Mouse (Mus musculus): ENCODE measurements at regions not wholly inside any gene's neighbourhood (a gene's known extent, or its start where the extent isn't known, plus 50 kb on each side); places are given as distances from the start of the nearest gene placed in this dataset.

- H3K4me1 ChIP-seq (ENCODE audit: control insufficient read depth, insufficient read depth, low read length) = no peaks in the 10 kb centered on the region
- H3K27ac ChIP-seq (replicated peaks; ENCODE audit: low read depth, low read length) = no peak overlapping the region
- no peak overlapping the region for H3K9ac ChIP-seq (replicated peaks; ENCODE audit: low read length)
- H3K4me3 ChIP-seq (replicated peaks; ENCODE audit: low read depth, low read length) = no peak overlapping the region
- ATAC-seq (ENCODE audit: low FRiP score, low TSS enrichment) = no peak
- no peak for DNase-seq
- 67% methylated on average over 3 of the region's 3 CpGs for WGBS
- H3K36me3 ChIP-seq (ENCODE audit: control insufficient read depth, insufficient read depth, low read length) = no peaks in the 10 kb centered on the region
- no peaks in the 10 kb centered on the region for H3K9me3 ChIP-seq (ENCODE audit: control insufficient read depth, low read length)
- no peak overlapping the region for H3K4me2 ChIP-seq (ENCODE audit: low read length)
- H3K27me3 ChIP-seq (ENCODE audit: control insufficient read depth, insufficient read depth, low read length) = no peaks in the 10 kb centered on the region
Observed at GRCm38 (mm10) chr14:61866532-61867268, 259.4 kb downstream of the Kcnrg start.

GRCm38 (mm10) chr14:61874206-61874605 is 266.9 kb downstream of the Kcnrg start:
- H3K4me3 ChIP-seq (replicated peaks; ENCODE audit: low read depth, low read length) = no peak overlapping the region
- no peaks in the 10 kb centered on the region for H3K27me3 ChIP-seq (ENCODE audit: control insufficient read depth, insufficient read depth, low read length)
- DNase-seq (no peak), ATAC-seq (ENCODE audit: low FRiP score, low TSS enrichment) (no peak)
- H3K9ac ChIP-seq (replicated peaks; ENCODE audit: low read length) = no peak overlapping the region
- H3K4me2 ChIP-seq (ENCODE audit: low read length) = no peak overlapping the region
- no peaks in the 10 kb centered on the region for H3K4me1 ChIP-seq (ENCODE audit: control insufficient read depth, insufficient read depth, low read length)
- no peak overlapping the region for H3K27ac ChIP-seq (replicated peaks; ENCODE audit: low read depth, low read length)
- H3K9me3 ChIP-seq (ENCODE audit: control insufficient read depth, low read length) = no peaks in the 10 kb centered on the region
- H3K36me3 ChIP-seq (ENCODE audit: control insufficient read depth, insufficient read depth, low read length) = no peaks in the 10 kb centered on the region

DNA sequence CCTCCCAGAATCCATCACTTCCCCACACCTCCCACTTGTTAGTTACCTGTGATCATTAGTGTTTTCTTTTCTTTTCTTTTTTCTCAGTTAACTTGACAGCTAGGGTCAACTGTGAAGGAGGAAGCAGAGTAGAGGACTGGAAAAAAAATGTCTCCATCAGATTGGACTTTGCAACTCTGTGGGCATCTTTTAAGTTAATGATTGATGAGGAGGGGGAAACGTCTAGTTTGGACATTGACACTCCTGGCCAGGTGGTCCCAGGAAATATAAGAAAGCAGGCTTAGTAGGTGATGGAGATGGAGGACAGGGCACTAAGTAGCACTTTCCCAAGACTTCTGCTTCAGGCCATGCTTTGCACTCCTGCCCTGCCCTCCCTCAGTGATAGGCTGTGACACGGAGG is 272.2 kb downstream of the Kcnrg start:
- H3K4me1 ChIP-seq (ENCODE audit: control insufficient read depth, insufficient read depth, low read length) = no peaks in the 10 kb centered on the region
- H3K27ac ChIP-seq (replicated peaks; ENCODE audit: low read depth, low read length) = no peak overlapping the region
- WGBS = 86% methylated on average over 2 of the region's 2 CpGs
- no peaks in the 10 kb centered on the region for H3K27me3 ChIP-seq (ENCODE audit: control insufficient read depth, insufficient read depth, low read length)
- H3K9me3 ChIP-seq (ENCODE audit: control insufficient read depth, low read length) = no peaks in the 10 kb centered on the region
- ATAC-seq (ENCODE audit: low FRiP score, low TSS enrichment) (no peak), DNase-seq (no peak)
- H3K4me2 ChIP-seq (ENCODE audit: low read length) = no peak overlapping the region
- H3K36me3 ChIP-seq (ENCODE audit: control insufficient read depth, insufficient read depth, low read length) = no peaks in the 10 kb centered on the region
- no peak overlapping the region for H3K4me3 ChIP-seq (replicated peaks; ENCODE audit: low read depth, low read length)
- no peak overlapping the region for H3K9ac ChIP-seq (replicated peaks; ENCODE audit: low read length)

- Histone ChIP-seq H3K36me3 (ENCODE audit: control insufficient read depth, insufficient read depth, low read length) (no peaks in the 10 kb centered on the region), H3K27me3 (ENCODE audit: control insufficient read depth, insufficient read depth, low read length) (no peaks in the 10 kb centered on the region), H3K27ac (replicated peaks; ENCODE audit: low read depth, low read length) (no peak overlapping the region), H3K4me2 (ENCODE audit: low read length) (no peak overlapping the region), H3K9me3 (ENCODE audit: control insufficient read depth, low read length) (no peaks in the 10 kb centered on the region), H3K9ac (replicated peaks; ENCODE audit: low read length) (no peak overlapping the region), H3K4me3 (replicated peaks; ENCODE audit: low read depth, low read length) (no peak overlapping the region), H3K4me1 (ENCODE audit: control insufficient read depth, insufficient read depth, low read length) (no peaks in the 10 kb centered on the region)
- no peak for ATAC-seq (ENCODE audit: low FRiP score, low TSS enrichment)
- 72% methylated on average over 9 of the region's 9 CpGs for WGBS
- DNase-seq = no peak
Observed at GRCm38 (mm10) chr14:61880514-61881259, 273.4 kb downstream of the Kcnrg start.

GRCm38 (mm10) chr14:61885241-61886015 is 278.2 kb downstream of the Kcnrg start:
- 90% methylated on average over 6 of the region's 6 CpGs for WGBS
- no peak for DNase-seq
- H3K4me1 ChIP-seq (ENCODE audit: control insufficient read depth, insufficient read depth, low read length) = no peaks in the 10 kb centered on the region
- H3K9me3 ChIP-seq (ENCODE audit: control insufficient read depth, low read length) = no peaks in the 10 kb centered on the region
- H3K27ac ChIP-seq (replicated peaks; ENCODE audit: low read depth, low read length) = no peak overlapping the region
- no peak for ATAC-seq (ENCODE audit: low FRiP score, low TSS enrichment)
- no peak overlapping the region for H3K9ac ChIP-seq (replicated peaks; ENCODE audit: low read length)
- no peaks in the 10 kb centered on the region for H3K27me3 ChIP-seq (ENCODE audit: control insufficient read depth, insufficient read depth, low read length)
- no peak overlapping the region for H3K4me2 ChIP-seq (ENCODE audit: low read length)
- no peaks in the 10 kb centered on the region for H3K36me3 ChIP-seq (ENCODE audit: control insufficient read depth, insufficient read depth, low read length)
- H3K4me3 ChIP-seq (replicated peaks; ENCODE audit: low read depth, low read length) = no peak overlapping the region

- Histone ChIP-seq H3K4me1 (ENCODE audit: control insufficient read depth, insufficient read depth, low read length) (no peaks in the 10 kb centered on the region), H3K36me3 (ENCODE audit: control insufficient read depth, insufficient read depth, low read length) (no peaks in the 10 kb centered on the region), H3K4me3 (replicated peaks; ENCODE audit: low read depth, low read length) (no peak overlapping the region), H3K9me3 (ENCODE audit: control insufficient read depth, low read length) (no peaks in the 10 kb centered on the region), H3K4me2 (ENCODE audit: low read length) (no peak overlapping the region), H3K27ac (replicated peaks; ENCODE audit: low read depth, low read length) (no peak overlapping the region), H3K27me3 (ENCODE audit: control insufficient read depth, insufficient read depth, low read length) (no peaks in the 10 kb centered on the region), H3K9ac (replicated peaks; ENCODE audit: low read length) (no peak overlapping the region)
- DNase-seq = no peak
- ATAC-seq (ENCODE audit: low FRiP score, low TSS enrichment) = no peak
- 89% methylated on average over 8 of the region's 8 CpGs for WGBS
Observed at GRCm38 (mm10) chr14:61889626-61890025, 282.4 kb downstream of the Kcnrg start.

DNA sequence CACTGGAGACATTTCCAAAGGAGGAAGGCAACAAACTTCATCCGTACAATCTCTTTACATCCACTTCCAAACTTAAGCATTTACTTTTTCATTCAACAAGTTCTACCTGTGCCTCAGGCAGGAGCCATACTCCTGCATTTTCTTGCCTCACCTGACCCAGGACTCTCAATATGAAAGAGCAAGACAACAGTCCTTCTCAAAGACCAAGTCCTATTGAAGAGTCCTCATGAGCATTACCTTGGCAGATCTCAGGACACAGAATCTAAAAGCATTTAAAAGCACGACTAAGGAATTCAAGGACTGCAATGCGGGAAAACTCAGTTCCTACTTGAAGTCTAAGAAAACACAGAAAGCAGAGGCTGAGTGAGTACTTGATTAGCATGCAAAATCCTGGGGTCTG is 286.5 kb downstream of the Kcnrg start:
- WGBS = 80% methylated on average over 3 of the region's 3 CpGs
- H3K36me3 ChIP-seq (ENCODE audit: control insufficient read depth, insufficient read depth, low read length) = no peaks in the 10 kb centered on the region
- H3K4me1 ChIP-seq (ENCODE audit: control insufficient read depth, insufficient read depth, low read length) = no peaks in the 10 kb centered on the region
- no peak overlapping the region for H3K27ac ChIP-seq (replicated peaks; ENCODE audit: low read depth, low read length)
- no peaks in the 10 kb centered on the region for H3K27me3 ChIP-seq (ENCODE audit: control insufficient read depth, insufficient read depth, low read length)
- no peak overlapping the region for H3K4me2 ChIP-seq (ENCODE audit: low read length)
- no peaks in the 10 kb centered on the region for H3K9me3 ChIP-seq (ENCODE audit: control insufficient read depth, low read length)
- H3K4me3 ChIP-seq (replicated peaks; ENCODE audit: low read depth, low read length) = no peak overlapping the region
- ATAC-seq (ENCODE audit: low FRiP score, low TSS enrichment) (no peak), DNase-seq (no peak)
- no peak overlapping the region for H3K9ac ChIP-seq (replicated peaks; ENCODE audit: low read length)

DNA sequence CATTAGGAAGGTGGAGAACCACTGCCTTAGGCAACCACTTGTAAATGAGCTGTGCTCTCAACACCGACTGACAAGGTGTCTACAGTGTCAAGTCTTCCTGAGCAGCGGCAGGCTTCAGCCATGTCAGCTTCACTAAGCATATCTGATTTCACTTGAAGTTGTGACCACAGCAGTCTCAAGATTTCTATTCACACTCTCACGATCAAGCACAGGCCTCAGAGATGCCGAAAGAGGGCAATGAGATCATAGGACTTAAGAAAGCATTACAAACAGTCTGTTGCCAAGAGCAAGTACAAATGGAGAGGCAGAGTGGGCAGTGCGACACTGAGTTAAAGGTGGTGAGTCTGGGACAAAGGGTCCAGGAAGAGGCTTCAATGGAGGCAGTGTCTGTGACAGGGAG is 289.6 kb downstream of the Kcnrg start:
- Histone ChIP-seq H3K4me3 (replicated peaks; ENCODE audit: low read depth, low read length) (no peak overlapping the region), H3K9ac (replicated peaks; ENCODE audit: low read length) (no peak overlapping the region), H3K4me2 (ENCODE audit: low read length) (no peak overlapping the region), H3K4me1 (ENCODE audit: control insufficient read depth, insufficient read depth, low read length) (no peaks in the 10 kb centered on the region), H3K9me3 (ENCODE audit: control insufficient read depth, low read length) (0 out of 2 replicates have a peak, but pooled peaks cover 2% of the 10 kb centered on the region), H3K27me3 (ENCODE audit: control insufficient read depth, insufficient read depth, low read length) (no peaks in the 10 kb centered on the region), H3K27ac (replicated peaks; ENCODE audit: low read depth, low read length) (no peak overlapping the region), H3K36me3 (ENCODE audit: control insufficient read depth, insufficient read depth, low read length) (no peaks in the 10 kb centered on the region)
- DNase-seq = no peak
- no peak for ATAC-seq (ENCODE audit: low FRiP score, low TSS enrichment)
- 81% methylated on average over 5 of the region's 5 CpGs for WGBS
